Mouse (Mus musculus): ENCODE measurements at regions not wholly inside any gene's neighbourhood (a gene's known extent, or its start where the extent isn't known, plus 50 kb on each side); places are given as distances from the start of the nearest gene placed in this dataset.

DNA sequence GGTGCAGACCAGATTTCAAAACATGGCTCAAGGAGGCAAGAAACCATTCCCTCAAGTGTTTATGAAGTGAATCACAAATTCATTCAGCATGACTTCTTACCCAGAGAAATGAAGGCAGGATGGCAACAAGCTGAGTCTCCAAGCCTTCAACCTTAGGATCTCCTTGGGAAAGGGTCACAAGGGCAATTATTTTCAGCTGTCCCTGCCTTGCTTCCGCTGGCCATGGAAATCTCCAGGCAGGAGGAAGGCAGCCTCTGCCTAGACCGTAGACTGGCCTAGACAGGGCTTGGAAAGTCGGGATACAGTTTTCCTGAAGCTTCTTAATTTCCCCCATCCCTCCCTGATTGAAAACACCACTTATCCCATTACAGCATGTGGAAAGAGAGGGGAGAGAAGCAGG is 165.0 kb downstream of the Zfp365 start:
- Histone ChIP-seq H3K4me3 (ENCODE audit: low read depth, low read length) (no peak overlapping the region), H3K36me3 (ENCODE audit: control insufficient read depth, insufficient read depth, low read length) (no peaks in the 10 kb centered on the region), H3K27ac (ENCODE audit: low read depth, low read length) (no peak overlapping the region), H3K4me1 (ENCODE audit: control insufficient read depth, insufficient read depth, low read length) (no peaks in the 10 kb centered on the region), H3K27me3 (ENCODE audit: control insufficient read depth, insufficient read depth, low read length) (no peaks in the 10 kb centered on the region), H3K4me2 (ENCODE audit: low read depth) (no peak overlapping the region), H3K9me3 (ENCODE audit: control insufficient read depth, low read length) (no peaks in the 10 kb centered on the region), H3K9ac (ENCODE audit: low read length) (no peak overlapping the region)
- WGBS = 63% methylated on average over 3 of the region's 3 CpGs
- DNase-seq (ENCODE audit: low spot score) (no peak), ATAC-seq (ENCODE audit: insufficient read depth, low FRiP score, low TSS enrichment) (no peak)

DNA sequence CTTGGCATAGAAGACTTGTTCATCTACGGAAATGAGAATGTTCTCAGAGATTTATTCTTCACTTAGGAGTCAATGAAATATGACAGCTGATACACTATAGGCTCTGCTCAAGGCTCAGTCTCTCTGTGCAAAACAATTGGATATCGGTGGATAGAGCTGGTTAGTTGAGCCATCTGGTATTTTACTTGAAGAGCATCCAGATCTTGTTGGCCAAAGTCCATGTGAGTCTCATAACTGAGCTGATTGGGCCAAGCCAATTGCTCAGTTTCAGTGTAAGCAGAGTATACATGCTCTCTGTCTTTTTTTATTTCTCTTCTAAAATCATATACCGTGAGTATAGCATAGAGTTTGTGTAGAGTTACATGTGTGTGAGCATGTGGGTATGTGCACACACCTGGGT is 166.3 kb downstream of the Zfp365 start:
- H3K27me3 ChIP-seq (ENCODE audit: control insufficient read depth, insufficient read depth, low read length) = no peaks in the 10 kb centered on the region
- DNase-seq (ENCODE audit: low spot score) (no peak), ATAC-seq (ENCODE audit: insufficient read depth, low FRiP score, low TSS enrichment) (no peak)
- H3K27ac ChIP-seq (ENCODE audit: low read depth, low read length) = no peak overlapping the region
- 95% methylated on average over 3 of the region's 3 CpGs for WGBS
- no peak overlapping the region for H3K9ac ChIP-seq (ENCODE audit: low read length)
- no peaks in the 10 kb centered on the region for H3K4me1 ChIP-seq (ENCODE audit: control insufficient read depth, insufficient read depth, low read length)
- no peak overlapping the region for H3K4me3 ChIP-seq (ENCODE audit: low read depth, low read length)
- H3K9me3 ChIP-seq (ENCODE audit: control insufficient read depth, low read length) = no peaks in the 10 kb centered on the region
- H3K36me3 ChIP-seq (ENCODE audit: control insufficient read depth, insufficient read depth, low read length) = no peaks in the 10 kb centered on the region
- H3K4me2 ChIP-seq (ENCODE audit: low read depth) = no peak overlapping the region

DNA sequence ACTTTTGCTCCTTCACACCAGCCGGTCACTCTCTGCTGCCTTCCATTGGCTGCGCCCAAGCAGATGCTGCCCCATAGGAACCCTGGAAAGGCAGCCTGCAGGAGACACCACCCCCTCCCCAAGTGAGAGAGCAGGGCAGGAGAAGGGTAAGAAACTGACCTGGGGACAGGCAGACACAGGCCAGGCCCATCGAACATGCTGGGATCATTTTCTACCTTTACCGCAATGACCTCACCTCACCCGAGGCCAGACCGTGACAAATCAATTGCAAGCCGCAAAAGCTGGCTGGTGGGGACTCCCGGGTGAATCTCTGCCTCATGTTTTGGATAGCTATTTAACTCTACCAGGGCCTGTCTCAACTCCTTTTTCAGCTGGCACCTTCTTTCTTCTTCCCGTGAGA is 168.9 kb downstream of the Zfp365 start:
- 47% methylated on average over 9 of the region's 9 CpGs for WGBS
- Histone ChIP-seq H3K9ac (ENCODE audit: low read length) (no peak overlapping the region), H3K4me3 (ENCODE audit: low read depth, low read length) (no peak overlapping the region), H3K27ac (ENCODE audit: low read depth, low read length) (no peak overlapping the region), H3K27me3 (ENCODE audit: control insufficient read depth, insufficient read depth, low read length) (no peaks in the 10 kb centered on the region), H3K4me1 (ENCODE audit: control insufficient read depth, insufficient read depth, low read length) (no peaks in the 10 kb centered on the region), H3K36me3 (ENCODE audit: control insufficient read depth, insufficient read depth, low read length) (no peaks in the 10 kb centered on the region), H3K4me2 (ENCODE audit: low read depth) (no peak overlapping the region), H3K9me3 (ENCODE audit: control insufficient read depth, low read length) (no peaks in the 10 kb centered on the region)
- DNase-seq (ENCODE audit: low spot score) = no peak
- no peak for ATAC-seq (ENCODE audit: insufficient read depth, low FRiP score, low TSS enrichment)

DNA sequence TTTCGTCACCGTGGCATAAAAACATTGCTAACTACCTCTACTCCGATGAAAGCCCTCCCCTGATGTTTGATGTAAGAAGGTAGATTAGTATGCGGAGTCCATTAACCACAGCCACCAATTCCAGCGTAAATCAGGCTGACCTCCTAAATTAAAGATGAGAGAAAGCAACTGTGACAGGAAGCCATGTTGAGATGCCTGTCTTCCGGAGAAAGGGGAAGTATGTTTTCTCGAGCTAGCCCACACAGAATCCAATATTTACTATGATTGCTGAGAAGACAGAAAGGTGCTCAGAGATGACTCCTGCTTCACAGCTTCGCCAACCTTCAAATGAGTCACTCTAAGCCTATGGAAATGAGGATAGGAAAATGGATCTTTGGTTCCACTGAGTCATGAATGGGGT is 169.6 kb downstream of the Zfp365 start:
- no peak for ATAC-seq (ENCODE audit: insufficient read depth, low FRiP score, low TSS enrichment)
- Histone ChIP-seq H3K4me2 (ENCODE audit: low read depth) (no peak overlapping the region), H3K27me3 (ENCODE audit: control insufficient read depth, insufficient read depth, low read length) (no peaks in the 10 kb centered on the region), H3K27ac (ENCODE audit: low read depth, low read length) (no peak overlapping the region), H3K9me3 (ENCODE audit: control insufficient read depth, low read length) (no peaks in the 10 kb centered on the region), H3K36me3 (ENCODE audit: control insufficient read depth, insufficient read depth, low read length) (no peaks in the 10 kb centered on the region), H3K4me1 (ENCODE audit: control insufficient read depth, insufficient read depth, low read length) (no peaks in the 10 kb centered on the region), H3K4me3 (ENCODE audit: low read depth, low read length) (no peak overlapping the region), H3K9ac (ENCODE audit: low read length) (no peak overlapping the region)
- DNase-seq (ENCODE audit: low spot score) = no peak
- 65% methylated on average over 8 of the region's 8 CpGs for WGBS

GRCm38 (mm10) chr10:67742305-67742704 is 170.2 kb downstream of the Zfp365 start:
- 72% methylated on average over 10 of the region's 10 CpGs for WGBS
- ATAC-seq (ENCODE audit: insufficient read depth, low FRiP score, low TSS enrichment) (no peak), DNase-seq (ENCODE audit: low spot score) (no peak)
- no peak overlapping the region for H3K9ac ChIP-seq (ENCODE audit: low read length)
- no peaks in the 10 kb centered on the region for H3K9me3 ChIP-seq (ENCODE audit: control insufficient read depth, low read length)
- H3K36me3 ChIP-seq (ENCODE audit: control insufficient read depth, insufficient read depth, low read length) = no peaks in the 10 kb centered on the region
- H3K27ac ChIP-seq (ENCODE audit: low read depth, low read length) = no peak overlapping the region
- H3K4me1 ChIP-seq (ENCODE audit: control insufficient read depth, insufficient read depth, low read length) = no peaks in the 10 kb centered on the region
- no peaks in the 10 kb centered on the region for H3K27me3 ChIP-seq (ENCODE audit: control insufficient read depth, insufficient read depth, low read length)
- no peak overlapping the region for H3K4me2 ChIP-seq (ENCODE audit: low read depth)
- H3K4me3 ChIP-seq (ENCODE audit: low read depth, low read length) = no peak overlapping the region

DNA sequence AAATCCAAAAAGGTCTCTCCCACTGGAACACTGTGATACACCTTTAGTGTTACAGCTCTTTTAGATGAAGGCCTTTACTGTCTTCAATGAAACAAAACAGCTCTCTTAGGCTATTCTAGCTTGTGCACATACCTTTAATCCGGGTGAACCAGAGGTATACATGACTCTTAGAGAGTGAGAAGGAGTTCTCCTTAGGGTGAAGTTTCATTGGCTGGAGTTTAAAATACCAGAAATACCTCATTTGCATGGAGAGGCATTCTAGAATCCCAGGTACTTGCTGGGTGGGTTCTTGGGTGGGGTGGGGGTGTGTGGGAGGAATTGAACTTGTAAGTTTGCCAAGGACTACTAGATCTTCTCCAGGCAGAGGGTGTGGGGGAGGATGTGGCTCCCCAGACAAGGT is 173.3 kb downstream of the Zfp365 start:
- ATAC-seq (ENCODE audit: insufficient read depth, low FRiP score, low TSS enrichment) = no peak
- no peak overlapping the region for H3K4me2 ChIP-seq (ENCODE audit: low read depth)
- no peaks in the 10 kb centered on the region for H3K4me1 ChIP-seq (ENCODE audit: control insufficient read depth, insufficient read depth, low read length)
- no peak overlapping the region for H3K9ac ChIP-seq (ENCODE audit: low read length)
- H3K27me3 ChIP-seq (ENCODE audit: control insufficient read depth, insufficient read depth, low read length) = no peaks in the 10 kb centered on the region
- H3K4me3 ChIP-seq (ENCODE audit: low read depth, low read length) = no peak overlapping the region
- 71% methylated on average over 1 of the region's 1 CpGs for WGBS
- H3K27ac ChIP-seq (ENCODE audit: low read depth, low read length) = no peak overlapping the region
- no peaks in the 10 kb centered on the region for H3K36me3 ChIP-seq (ENCODE audit: control insufficient read depth, insufficient read depth, low read length)
- no peak for DNase-seq (ENCODE audit: low spot score)
- no peaks in the 10 kb centered on the region for H3K9me3 ChIP-seq (ENCODE audit: control insufficient read depth, low read length)

GRCm38 (mm10) chr10:67736636-67737035 is 175.8 kb downstream of the Zfp365 start:
- H3K27me3 ChIP-seq (ENCODE audit: control insufficient read depth, insufficient read depth, low read length) = no peaks in the 10 kb centered on the region
- H3K4me1 ChIP-seq (ENCODE audit: control insufficient read depth, insufficient read depth, low read length) = no peaks in the 10 kb centered on the region
- no peak overlapping the region for H3K4me3 ChIP-seq (ENCODE audit: low read depth, low read length)
- 88% methylated on average over 10 of the region's 10 CpGs for WGBS
- no peaks in the 10 kb centered on the region for H3K9me3 ChIP-seq (ENCODE audit: control insufficient read depth, low read length)
- no peak overlapping the region for H3K4me2 ChIP-seq (ENCODE audit: low read depth)
- H3K27ac ChIP-seq (ENCODE audit: low read depth, low read length) = no peak overlapping the region
- no peak for DNase-seq (ENCODE audit: low spot score)
- no peaks in the 10 kb centered on the region for H3K36me3 ChIP-seq (ENCODE audit: control insufficient read depth, insufficient read depth, low read length)
- no peak overlapping the region for H3K9ac ChIP-seq (ENCODE audit: low read length)
- no peak for ATAC-seq (ENCODE audit: insufficient read depth, low FRiP score, low TSS enrichment)

- Histone ChIP-seq H3K27ac (ENCODE audit: low read depth, low read length) (no peak overlapping the region), H3K4me1 (ENCODE audit: control insufficient read depth, insufficient read depth, low read length) (no peaks in the 10 kb centered on the region), H3K9me3 (ENCODE audit: control insufficient read depth, low read length) (no peaks in the 10 kb centered on the region), H3K4me3 (ENCODE audit: low read depth, low read length) (no peak overlapping the region), H3K27me3 (ENCODE audit: control insufficient read depth, insufficient read depth, low read length) (no peaks in the 10 kb centered on the region), H3K4me2 (ENCODE audit: low read depth) (no peak overlapping the region), H3K9ac (ENCODE audit: low read length) (no peak overlapping the region), H3K36me3 (ENCODE audit: control insufficient read depth, insufficient read depth, low read length) (no peaks in the 10 kb centered on the region)
- WGBS = 83% methylated on average over 9 of the region's 9 CpGs
- DNase-seq (ENCODE audit: low spot score) (no peak), ATAC-seq (ENCODE audit: insufficient read depth, low FRiP score, low TSS enrichment) (no peak)
These were observed 180.9 kb downstream of the Zfp365 start for GRCm38 (mm10) chr10:67731577-67731976.

GRCm38 (mm10) chr10:67729271-67729670 is 180.5 kb upstream of the Ado start:
- no peak overlapping the region for H3K27ac ChIP-seq (ENCODE audit: low read depth, low read length)
- no peaks in the 10 kb centered on the region for H3K36me3 ChIP-seq (ENCODE audit: control insufficient read depth, insufficient read depth, low read length)
- WGBS = 65% methylated on average over 6 of the region's 6 CpGs
- H3K4me3 ChIP-seq (ENCODE audit: low read depth, low read length) = no peak overlapping the region
- no peaks in the 10 kb centered on the region for H3K9me3 ChIP-seq (ENCODE audit: control insufficient read depth, low read length)
- no peaks in the 10 kb centered on the region for H3K4me1 ChIP-seq (ENCODE audit: control insufficient read depth, insufficient read depth, low read length)
- DNase-seq (ENCODE audit: low spot score) (peak; percentile 58), ATAC-seq (ENCODE audit: insufficient read depth, low FRiP score, low TSS enrichment) (no peak)
- no peak overlapping the region for H3K4me2 ChIP-seq (ENCODE audit: low read depth)
- H3K27me3 ChIP-seq (ENCODE audit: control insufficient read depth, insufficient read depth, low read length) = no peaks in the 10 kb centered on the region
- H3K9ac ChIP-seq (ENCODE audit: low read length) = no peak overlapping the region

Data from neural tube, embryonic 11.5 days (tissue).